Mouse (Mus musculus) neural tube, embryonic 14.5 days (tissue): ENCODE results near the gene Csmd2. TPM values are rescaled to one million over a fixed set of nuclear protein-coding genes. Genes with fewer than 3 reads are reported as not detected.
A peak's percentile ranks its signal among the peaks of the same experiment; 100 is the strongest.

Experiments used
- ATAC-seq: fragments of 200-750 bp; cut with Nextera tagmentation; 2 replicates; pipeline ENCODE4 v1.8.0; 2017; ENCODE audit warnings: low read depth, mild to moderate bottlenecking, moderate TSS enrichment, moderate library complexity
- H3K27ac ChIP-seq: fragments of 300-500 bp; sonication (generic); 2 replicates; pipeline ENCODE4 v1.5.1; 2014; ENCODE audit warnings: low read depth, mild to moderate bottlenecking, control low read depth, low read length, moderate library complexity, mixed read lengths
- H3K27me3 ChIP-seq: fragments of 300-500 bp; sonication (generic); 2 replicates; pipeline ENCODE4 v1.6.1; 2014; ENCODE audit warnings: low read length; ENCODE audit not compliant: control insufficient read depth, insufficient read depth
- H3K36me3 ChIP-seq: fragments of 300-500 bp; sonication (generic); 2 replicates; pipeline ENCODE4 v1.6.1; 2014; ENCODE audit warnings: low read length, mixed read lengths; ENCODE audit not compliant: control insufficient read depth, insufficient read depth
- H3K4me1 ChIP-seq: fragments of 300-500 bp; sonication (generic); 2 replicates; pipeline ENCODE4 v1.6.1; 2014; ENCODE audit warnings: low read length; ENCODE audit not compliant: control insufficient read depth, insufficient read depth
- H3K4me2 ChIP-seq: fragments of 300-500 bp; sonication (generic); 2 replicates; pipeline ENCODE4 v1.6.1; 2014; ENCODE audit warnings: mild to moderate bottlenecking, low read depth, low read length, control low read depth
- H3K4me3 ChIP-seq: fragments of 300-500 bp; sonication (generic); 2 replicates; pipeline ENCODE4 v1.5.1; 2014; ENCODE audit warnings: low read depth, low read length, control low read depth, mixed read lengths
- H3K9ac ChIP-seq: fragments of 300-500 bp; sonication (generic); replicated peaks from 2 replicates; pipeline ENCODE4 v1.6.1; 2014; ENCODE audit warnings: low read depth, mild to moderate bottlenecking, control low read depth, low read length, mixed read lengths
- H3K9me3 ChIP-seq: fragments of 300-500 bp; sonication (generic); 2 replicates; pipeline ENCODE4 v1.6.1; 2016; ENCODE audit warnings: low read length; ENCODE audit not compliant: control insufficient read depth
- WGBS: fragments of 180-500 bp; shearing (Covaris S2); extraction: QIAGEN DNeasy Blood & Tissue Kit; methylation state at CpG from one replicate; pipeline ENCODE4 v1.1.7; 2014; 5-methylcytosine and 5-hydroxymethylcytosine counted together
- polyA plus RNA-seq: library from polyadenylated mRNA; unstranded; fragments of >200 nt; fragmentation: Nextera tagmentation; extraction: Ambion mirVana; gene quantifications from 2 replicates; pipeline ENCODE4 v1.2.1, GENCODE M21; 2014

The Csmd2 gene
- polyA plus RNA-seq, 1 experiment from 2014 or later, result 14.5 TPM

DNA sequence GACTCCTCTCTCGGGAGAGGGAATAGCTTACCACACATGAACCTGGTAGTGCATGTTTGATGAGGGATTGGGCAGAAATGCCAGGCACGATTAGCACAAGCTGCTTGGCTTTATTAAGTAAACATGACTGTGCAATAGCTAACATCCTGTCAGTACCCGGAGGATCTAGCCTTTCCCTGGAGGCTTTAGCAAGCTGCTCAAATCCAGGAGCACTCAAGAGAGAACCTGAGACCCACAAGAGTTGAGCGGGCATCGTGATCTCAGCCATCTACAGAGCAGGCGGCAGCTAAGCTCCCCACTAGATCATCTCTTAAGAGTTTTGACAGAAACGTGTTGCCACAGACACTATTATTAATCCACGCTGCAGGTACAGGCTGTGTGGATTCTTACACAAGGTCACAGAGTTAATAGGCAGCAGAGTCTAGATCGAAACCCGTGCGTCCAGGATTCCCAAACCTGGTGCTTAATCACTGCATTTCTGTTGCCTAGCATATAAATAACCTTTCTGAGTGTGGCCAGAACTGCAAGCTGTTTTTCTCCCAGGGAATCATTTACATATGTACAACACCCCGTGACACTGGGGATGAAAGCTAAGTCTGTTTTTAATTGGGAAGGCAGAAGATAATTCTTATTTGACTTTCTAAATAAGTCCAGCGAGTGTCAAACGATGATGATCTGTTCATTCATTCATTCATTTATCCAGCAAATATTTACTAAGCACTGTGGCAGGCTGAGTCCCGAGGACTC, 458.0 kb downstream of the Csmd2 start:
- H3K9ac ChIP-seq, result no peak overlapping the region
- ATAC-seq, result no peak
- H3K4me1 ChIP-seq, result peaks cover 11% of the 10 kb centered on the region; the same call in 1 of the 2 replicates

DNA sequence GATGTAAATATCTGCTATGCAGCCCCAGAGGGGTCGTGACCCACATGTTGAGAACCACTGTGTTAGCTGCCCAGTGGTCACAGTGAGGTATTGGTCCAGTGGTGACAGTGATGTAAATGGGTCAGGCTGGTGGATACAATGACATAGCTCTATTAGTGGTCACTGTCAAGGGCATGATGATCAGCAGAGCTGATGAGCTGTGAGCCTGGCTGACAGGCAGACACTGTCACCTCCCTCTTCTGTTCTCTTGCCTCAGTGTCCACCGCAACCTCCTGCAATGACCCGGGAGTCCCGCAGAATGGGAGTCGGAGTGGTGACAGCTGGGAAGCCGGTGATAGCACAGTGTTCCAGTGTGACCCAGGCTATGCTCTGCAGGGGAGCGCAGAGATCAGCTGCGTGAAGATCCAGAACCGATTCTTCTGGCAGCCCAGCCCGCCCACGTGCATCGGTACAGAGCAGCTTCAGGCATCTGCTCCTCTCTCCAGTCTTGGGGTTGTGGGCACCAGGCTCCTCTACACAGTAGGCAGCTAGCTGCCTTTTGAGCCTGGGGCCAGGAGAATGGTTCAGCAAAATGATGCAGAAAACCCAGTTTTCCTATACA, 461.3 kb downstream of the Csmd2 start:
- WGBS, result 81% methylated on average over 12 of the region's 12 CpGs
- no peak overlapping the region for H3K27ac ChIP-seq
- H3K9ac ChIP-seq, result no peak overlapping the region
- H3K4me2 ChIP-seq, result no peak overlapping the region
- H3K36me3 ChIP-seq, result peaks cover 3% of the 10 kb centered on the region; the same call in 1 of the 2 replicates
- H3K4me1 ChIP-seq, result peaks cover 18% of the 10 kb centered on the region
- no peak overlapping the region for H3K4me3 ChIP-seq
- no peaks in the 10 kb centered on the region for H3K27me3 ChIP-seq
- H3K9me3 ChIP-seq, result no peaks in the 10 kb centered on the region
- no peak for ATAC-seq

More for the DNA sequence above, 458.0 kb downstream of the Csmd2 start:
- Histone ChIP-seq H3K27ac (no peak overlapping the region), H3K4me3 (no peak overlapping the region), H3K4me2 (no peak overlapping the region), H3K36me3 (no peaks in the 10 kb centered on the region), H3K9me3 (no peaks in the 10 kb centered on the region), H3K27me3 (no peaks in the 10 kb centered on the region)
- WGBS, result 41% methylated on average over 15 of the region's 15 CpGs

DNA sequence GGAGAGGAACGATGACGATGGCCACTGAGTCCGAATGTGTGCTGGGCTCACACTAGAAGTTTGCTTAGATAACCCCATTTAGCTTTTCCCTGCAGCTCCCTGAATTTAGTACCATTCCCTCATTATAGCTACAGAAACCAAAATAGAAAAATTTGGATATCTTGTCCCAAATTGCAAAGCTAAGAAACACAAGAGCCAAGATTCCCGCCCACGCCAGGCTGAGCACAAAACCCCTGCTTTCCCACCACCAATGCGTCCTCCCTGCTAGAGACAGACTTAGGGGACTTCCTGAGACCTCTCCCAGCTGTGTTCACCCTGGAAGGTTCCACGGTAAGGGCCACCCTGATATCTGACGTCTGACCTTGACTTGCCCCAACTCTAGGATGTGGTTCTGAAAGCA, 462.5 kb downstream of the Csmd2 start:
- no peak overlapping the region for H3K27ac ChIP-seq
- no peak for ATAC-seq

DNA sequence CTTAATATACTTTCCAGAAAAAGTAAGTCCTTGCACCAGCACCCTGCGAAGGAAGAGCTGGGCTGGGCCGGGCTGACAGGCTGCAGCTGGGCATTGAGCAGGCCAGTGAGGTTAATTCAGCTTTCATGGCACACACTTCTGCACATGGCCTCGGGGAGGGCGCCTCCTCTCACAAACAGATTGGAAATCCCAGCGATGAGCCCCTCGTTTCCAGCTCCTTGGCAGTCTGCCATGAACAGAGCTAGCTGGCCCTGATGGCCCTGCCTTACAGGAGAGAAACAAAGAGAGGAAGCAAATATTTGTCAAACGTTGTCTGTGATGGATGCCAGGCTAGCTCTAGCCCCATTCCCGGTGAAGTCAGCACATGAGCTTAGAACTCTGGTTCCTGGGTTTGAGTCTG, 463.3 kb downstream of the Csmd2 start:
- H3K4me3 ChIP-seq, result no peak overlapping the region
- peak; percentile 87 for ATAC-seq
- H3K36me3 ChIP-seq, result peaks cover 3% of the 10 kb centered on the region; the same call in 1 of the 2 replicates
- H3K27ac ChIP-seq, result peak overlapping the region; percentile 76
- no peaks in the 10 kb centered on the region for H3K27me3 ChIP-seq
- no peak overlapping the region for H3K9ac ChIP-seq
- no peak overlapping the region for H3K4me2 ChIP-seq
- 12% methylated on average over 8 of the region's 8 CpGs for WGBS
- peaks cover 11% of the 10 kb centered on the region for H3K4me1 ChIP-seq
- no peaks in the 10 kb centered on the region for H3K9me3 ChIP-seq

More for the DNA sequence above, 462.5 kb downstream of the Csmd2 start:
- H3K27me3 ChIP-seq, result no peaks in the 10 kb centered on the region
- H3K4me2 ChIP-seq, result no peak overlapping the region
- H3K4me1 ChIP-seq, result peaks cover 18% of the 10 kb centered on the region
- no peak overlapping the region for H3K9ac ChIP-seq
- peaks cover 3% of the 10 kb centered on the region; the same call in 1 of the 2 replicates for H3K36me3 ChIP-seq
- WGBS, result 87% methylated on average over 8 of the region's 8 CpGs
- H3K4me3 ChIP-seq, result no peak overlapping the region
- H3K9me3 ChIP-seq, result no peaks in the 10 kb centered on the region

DNA sequence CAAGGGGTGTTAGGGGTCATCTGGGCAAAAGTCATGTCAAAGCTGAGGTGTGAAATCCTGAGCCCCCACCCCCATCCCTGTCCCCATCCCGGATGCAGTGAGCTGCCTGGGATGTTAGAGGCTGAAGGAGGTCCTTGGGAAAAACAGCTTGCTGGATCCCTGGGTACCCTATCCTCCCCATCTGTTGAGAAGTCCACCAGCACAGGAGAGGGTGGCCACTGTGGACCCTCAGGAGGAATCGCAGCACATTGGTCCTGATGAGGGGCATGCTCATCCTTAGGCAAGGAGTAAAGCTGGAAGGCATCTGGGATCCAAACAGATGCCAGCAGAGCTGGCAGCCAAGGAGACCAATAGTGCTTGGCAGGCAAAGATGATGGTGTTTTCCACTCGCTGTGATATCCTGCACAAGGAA, 463.7 kb downstream of the Csmd2 start:
- Histone ChIP-seq H3K36me3 (peaks cover 3% of the 10 kb centered on the region; the same call in 1 of the 2 replicates), H3K4me2 (no peak overlapping the region), H3K27ac (peak overlapping the region; percentile 76), H3K9ac (no peak overlapping the region), H3K9me3 (no peaks in the 10 kb centered on the region), H3K4me1 (peaks cover 11% of the 10 kb centered on the region), H3K27me3 (no peaks in the 10 kb centered on the region), H3K4me3 (no peak overlapping the region)
- WGBS, result 28% methylated on average over 3 of the region's 3 CpGs
- ATAC-seq, result peak; percentile 39

DNA sequence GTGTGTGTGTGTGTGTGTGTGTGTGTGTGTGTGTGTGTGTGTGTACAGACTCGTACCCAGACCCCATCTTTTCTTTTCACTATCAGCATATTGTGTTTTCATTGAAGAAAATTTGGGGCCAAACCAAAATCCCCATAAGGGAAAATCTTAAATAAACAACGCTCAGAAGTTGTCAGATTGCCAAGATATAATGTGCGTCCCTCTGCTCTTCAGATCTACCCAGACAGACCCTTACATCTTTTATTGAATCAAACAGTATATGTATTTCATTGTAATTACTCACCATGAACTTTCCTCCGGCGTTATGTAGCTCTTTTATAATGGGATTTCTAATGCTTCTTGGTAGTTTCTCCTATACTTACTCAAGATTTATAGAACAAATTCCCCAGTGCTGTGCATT, 479.1 kb downstream of the Csmd2 start:
- peaks cover 9% of the 10 kb centered on the region for H3K36me3 ChIP-seq
- H3K4me1 ChIP-seq, result no peaks in the 10 kb centered on the region
- 70% methylated on average over 5 of the region's 5 CpGs for WGBS
- no peak overlapping the region for H3K27ac ChIP-seq
- no peak overlapping the region for H3K4me3 ChIP-seq
- H3K9me3 ChIP-seq, result no peaks in the 10 kb centered on the region
- no peak overlapping the region for H3K4me2 ChIP-seq
- H3K27me3 ChIP-seq, result no peaks in the 10 kb centered on the region
- ATAC-seq, result no peak
- no peak overlapping the region for H3K9ac ChIP-seq

DNA sequence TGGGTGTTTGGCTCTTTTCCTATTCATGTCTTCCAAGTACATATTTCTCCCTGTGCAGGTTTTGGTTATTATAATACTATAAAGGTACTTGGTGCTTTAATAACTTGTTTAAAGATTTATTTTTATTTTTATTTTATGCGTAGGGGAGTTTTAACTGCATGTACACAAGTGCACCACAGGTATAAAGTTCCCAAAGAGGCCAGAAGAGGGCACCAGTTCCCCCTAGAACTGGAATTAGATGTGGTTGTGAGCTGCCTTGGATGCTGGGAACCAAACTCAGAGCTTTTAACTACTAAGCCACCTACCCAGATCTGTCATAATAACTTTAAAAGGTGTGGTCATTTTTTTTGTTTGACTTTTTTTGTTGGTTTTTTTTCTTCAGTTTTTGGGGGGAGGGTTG, 480.4 kb downstream of the Csmd2 start:
- no peaks in the 10 kb centered on the region for H3K9me3 ChIP-seq
- H3K9ac ChIP-seq, result no peak overlapping the region
- H3K27me3 ChIP-seq, result no peaks in the 10 kb centered on the region
- no peak for ATAC-seq
- H3K36me3 ChIP-seq, result peaks cover 4% of the 10 kb centered on the region
- WGBS, result 96% methylated on average over 1 of the region's 1 CpGs
- H3K4me3 ChIP-seq, result no peak overlapping the region
- H3K4me2 ChIP-seq, result no peak overlapping the region
- H3K4me1 ChIP-seq, result no peaks in the 10 kb centered on the region
- H3K27ac ChIP-seq, result no peak overlapping the region

DNA sequence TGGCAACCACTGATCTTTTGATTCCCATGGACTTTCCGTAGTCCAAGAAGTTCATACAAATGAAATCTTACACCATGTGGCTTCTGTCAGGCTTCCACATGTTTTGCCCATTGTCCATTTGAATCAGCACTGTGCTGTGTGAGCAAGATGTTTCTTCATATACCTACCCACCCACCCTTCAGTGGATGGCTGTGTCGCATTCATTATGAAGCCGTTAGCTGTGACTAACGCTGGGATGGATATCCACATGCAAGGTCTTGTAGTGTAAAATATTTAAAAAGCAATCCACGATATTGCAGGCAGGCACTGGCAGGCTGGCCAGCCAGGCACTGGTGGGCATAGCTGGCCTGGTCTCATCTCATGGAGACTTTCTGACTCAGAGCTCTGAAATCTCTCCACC, 488.6 kb downstream of the Csmd2 start:
- WGBS, result 80% methylated on average over 5 of the region's 5 CpGs
- Histone ChIP-seq H3K9ac (no peak overlapping the region), H3K36me3 (no peaks in the 10 kb centered on the region; the same call in 1 of the 2 replicates), H3K4me2 (no peak overlapping the region), H3K27me3 (no peaks in the 10 kb centered on the region), H3K4me1 (no peaks in the 10 kb centered on the region), H3K4me3 (no peak overlapping the region), H3K27ac (no peak overlapping the region), H3K9me3 (no peaks in the 10 kb centered on the region)
- ATAC-seq, result no peak

DNA sequence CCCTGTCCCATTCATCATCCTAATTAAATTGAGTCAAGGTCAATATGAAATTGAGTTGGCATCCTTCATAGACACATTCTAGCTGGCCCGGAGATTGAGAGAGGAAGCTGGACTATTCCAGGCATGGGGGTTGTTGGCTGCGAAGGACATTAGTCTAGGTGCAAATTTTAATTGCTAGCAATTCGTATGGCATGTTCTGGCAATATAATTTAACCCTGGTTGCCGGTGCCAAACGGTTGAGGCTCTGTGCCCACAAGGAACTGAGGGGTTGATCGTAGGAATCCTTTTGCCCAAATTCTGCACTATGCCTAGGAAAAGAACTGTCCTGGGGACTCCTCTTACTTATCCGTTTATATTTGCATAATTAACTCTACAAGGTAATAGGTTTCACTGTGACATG, 496.2 kb downstream of the Csmd2 start:
- Histone ChIP-seq H3K4me2 (no peak overlapping the region), H3K27me3 (no peaks in the 10 kb centered on the region), H3K4me3 (no peak overlapping the region), H3K27ac (no peak overlapping the region), H3K4me1 (no peaks in the 10 kb centered on the region), H3K9me3 (no peaks in the 10 kb centered on the region), H3K36me3 (0 out of 2 replicates have a peak, but pooled peaks cover 4% of the 10 kb centered on the region), H3K9ac (no peak overlapping the region)
- no peak for ATAC-seq
- 80% methylated on average over 7 of the region's 7 CpGs for WGBS
